Mouse (Mus musculus): ENCODE results near the gene Itgb2.

- no peak for TF ChIP-seq CTCF (IDR thresholded peaks at IDR 0.05; ENCODE audit: low read depth)
- no peak for TF ChIP-seq EP300 (optimal IDR thresholded peaks at IDR 0.05)
Observed at GRCm38 (mm10) chr10:77520497-77520896, 9.6 kb upstream of the Itgb2 start.
